Mouse (Mus musculus): ENCODE measurements around the gene Mvk. TPM values are rescaled to one million over a fixed set of nuclear protein-coding genes. Genes with fewer than 3 reads are reported as not detected.

The Mvk gene
- total and polyA plus RNA-seq, 3 experiments, result 9.8 to 10.9 (median 10.6) TPM

GRCm38 (mm10) chr5:114412361-114412998 lies 31.6 kb upstream of the Mvk start:
- TF ChIP-seq EP300 (IDR thresholded peaks at IDR 0.05; ENCODE audit: insufficient read depth, low read depth, low read length), result no peak
- TF ChIP-seq POLR2A (IDR thresholded peaks at IDR 0.05; ENCODE audit: insufficient read depth, low read depth, low read length), result no peak
- TF ChIP-seq CTCF (IDR thresholded peaks at IDR 0.05), result no peak
- intact Hi-C loops (cut with DNase I), result no loop called here
- no peak for DNase-seq
- H3K27ac ChIP-seq, result no peak overlapping the region
- H3K4me1 ChIP-seq (ENCODE audit: control insufficient read depth, insufficient read depth, low read length), result peaks cover 3% of the 10 kb centered on the region
- H3K4me3 ChIP-seq, result no peak overlapping the region
- H3K79me2 ChIP-seq (replicated peaks; ENCODE audit: control insufficient read depth, insufficient read depth, low read length), result no peaks in the 10 kb centered on the region
- 87% methylated on average over 23 of the region's 23 CpGs for WGBS
- no peaks in the 10 kb centered on the region for H3K36me3 ChIP-seq (ENCODE audit: control insufficient read depth, insufficient read depth, low read length)
- no peak overlapping the region for H3K9ac ChIP-seq (ENCODE audit: low read depth, low read length)
- H3K27me3 ChIP-seq (ENCODE audit: control insufficient read depth, insufficient read depth, low read length), result no peaks in the 10 kb centered on the region

GRCm38 (mm10) chr5:114413067-114413735 lies 30.9 kb upstream of the Mvk start:
- peaks cover 3% of the 10 kb centered on the region for H3K4me1 ChIP-seq (ENCODE audit: control insufficient read depth, insufficient read depth, low read length)
- H3K27ac ChIP-seq, result no peak overlapping the region
- WGBS, result 62% methylated on average over 16 of the region's 16 CpGs
- H3K9ac ChIP-seq (ENCODE audit: low read depth, low read length), result no peak overlapping the region
- intact Hi-C loops (cut with DNase I), result no loop called here
- H3K27me3 ChIP-seq (ENCODE audit: control insufficient read depth, insufficient read depth, low read length), result no peaks in the 10 kb centered on the region
- no peaks in the 10 kb centered on the region for H3K36me3 ChIP-seq (ENCODE audit: control insufficient read depth, insufficient read depth, low read length)
- TF ChIP-seq EP300 (IDR thresholded peaks at IDR 0.05; ENCODE audit: insufficient read depth, low read depth, low read length) (0 out of 2 replicates have a peak, but pooled peaks have one; percentile 9), CTCF (IDR thresholded peaks at IDR 0.05) (no peak)
- H3K4me3 ChIP-seq, result no peak overlapping the region
- peak in 1 of 2 experiments; percentile 52 for DNase-seq
- H3K79me2 ChIP-seq (replicated peaks; ENCODE audit: control insufficient read depth, insufficient read depth, low read length), result no peaks in the 10 kb centered on the region

DNA sequence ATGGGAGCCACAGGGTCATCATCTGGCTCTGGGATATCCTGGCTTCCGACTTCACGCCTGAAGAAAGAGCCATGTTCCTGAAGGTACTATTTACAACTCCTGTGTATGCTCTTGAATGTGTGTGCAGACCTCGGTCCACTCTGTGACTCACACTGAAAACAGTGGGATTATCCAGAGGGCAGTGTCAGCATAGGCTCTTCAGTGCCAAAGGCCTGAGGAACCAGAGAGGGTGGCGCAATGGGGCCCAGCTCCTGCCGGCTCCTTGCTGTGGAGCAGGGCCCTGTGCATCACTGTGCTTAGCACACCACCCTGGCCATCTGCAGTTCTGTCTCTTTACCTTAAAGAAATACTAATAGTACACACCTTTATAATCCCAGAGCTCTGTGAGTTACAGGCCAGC lies 28.5 kb upstream of the Mvk start:
- Histone ChIP-seq H3K4me3 (no peak overlapping the region), H3K27ac (no peak overlapping the region), H3K27me3 (ENCODE audit: control insufficient read depth, insufficient read depth, low read length) (no peaks in the 10 kb centered on the region), H3K4me1 (ENCODE audit: control insufficient read depth, insufficient read depth, low read length) (peaks cover 3% of the 10 kb centered on the region), H3K79me2 (replicated peaks; ENCODE audit: control insufficient read depth, insufficient read depth, low read length) (no peaks in the 10 kb centered on the region), H3K9ac (ENCODE audit: low read depth, low read length) (no peak overlapping the region), H3K36me3 (ENCODE audit: control insufficient read depth, insufficient read depth, low read length) (no peaks in the 10 kb centered on the region)
- no peak for DNase-seq
- TF ChIP-seq POLR2A (IDR thresholded peaks at IDR 0.05; ENCODE audit: insufficient read depth, low read depth, low read length) (no peak), CTCF (IDR thresholded peaks at IDR 0.05) (no peak), EP300 (IDR thresholded peaks at IDR 0.05; ENCODE audit: insufficient read depth, low read depth, low read length) (no peak)
- intact Hi-C loops (cut with DNase I), result no loop called here
- WGBS, result 86% methylated on average over 5 of the region's 5 CpGs

- intact Hi-C loops (cut with DNase I), result no loop called here
- Histone ChIP-seq H3K27me3 (ENCODE audit: control insufficient read depth, insufficient read depth, low read length) (no peaks in the 10 kb centered on the region), H3K4me3 (no peak overlapping the region), H3K4me1 (ENCODE audit: control insufficient read depth, insufficient read depth, low read length) (peaks cover 3% of the 10 kb centered on the region), H3K9ac (ENCODE audit: low read depth, low read length) (no peak overlapping the region), H3K36me3 (ENCODE audit: control insufficient read depth, insufficient read depth, low read length) (no peaks in the 10 kb centered on the region), H3K27ac (no peak overlapping the region), H3K79me2 (replicated peaks; ENCODE audit: control insufficient read depth, insufficient read depth, low read length) (no peaks in the 10 kb centered on the region)
- TF ChIP-seq CTCF (IDR thresholded peaks at IDR 0.05) (no peak), POLR2A (IDR thresholded peaks at IDR 0.05; ENCODE audit: insufficient read depth, low read depth, low read length) (no peak), EP300 (IDR thresholded peaks at IDR 0.05; ENCODE audit: insufficient read depth, low read depth, low read length) (no peak)
- no peak for DNase-seq
- WGBS, result 59% methylated on average over 8 of the region's 8 CpGs
Measured at GRCm38 (mm10) chr5:114416855-114417254, 27.2 kb upstream of the Mvk start.

- no peak overlapping the region for H3K9ac ChIP-seq (ENCODE audit: low read depth, low read length)
- no peak overlapping the region for H3K27ac ChIP-seq
- H3K4me3 ChIP-seq, result no peak overlapping the region
- intact Hi-C loops (cut with DNase I), result no loop called here
- no peaks in the 10 kb centered on the region for H3K36me3 ChIP-seq (ENCODE audit: control insufficient read depth, insufficient read depth, low read length)
- H3K4me1 ChIP-seq (ENCODE audit: control insufficient read depth, insufficient read depth, low read length), result peaks cover 1% of the 10 kb centered on the region
- H3K27me3 ChIP-seq (ENCODE audit: control insufficient read depth, insufficient read depth, low read length), result no peaks in the 10 kb centered on the region
- no peaks in the 10 kb centered on the region for H3K79me2 ChIP-seq (replicated peaks; ENCODE audit: control insufficient read depth, insufficient read depth, low read length)
- TF ChIP-seq CTCF (IDR thresholded peaks at IDR 0.05), result peak; percentile 57
- no peak for TF ChIP-seq POLR2A (IDR thresholded peaks at IDR 0.05; ENCODE audit: insufficient read depth, low read depth, low read length)
- DNase-seq, result no peak
- WGBS, result 90% methylated on average over 8 of the region's 8 CpGs
Measured at GRCm38 (mm10) chr5:114418541-114418940, 25.5 kb upstream of the Mvk start.

DNA sequence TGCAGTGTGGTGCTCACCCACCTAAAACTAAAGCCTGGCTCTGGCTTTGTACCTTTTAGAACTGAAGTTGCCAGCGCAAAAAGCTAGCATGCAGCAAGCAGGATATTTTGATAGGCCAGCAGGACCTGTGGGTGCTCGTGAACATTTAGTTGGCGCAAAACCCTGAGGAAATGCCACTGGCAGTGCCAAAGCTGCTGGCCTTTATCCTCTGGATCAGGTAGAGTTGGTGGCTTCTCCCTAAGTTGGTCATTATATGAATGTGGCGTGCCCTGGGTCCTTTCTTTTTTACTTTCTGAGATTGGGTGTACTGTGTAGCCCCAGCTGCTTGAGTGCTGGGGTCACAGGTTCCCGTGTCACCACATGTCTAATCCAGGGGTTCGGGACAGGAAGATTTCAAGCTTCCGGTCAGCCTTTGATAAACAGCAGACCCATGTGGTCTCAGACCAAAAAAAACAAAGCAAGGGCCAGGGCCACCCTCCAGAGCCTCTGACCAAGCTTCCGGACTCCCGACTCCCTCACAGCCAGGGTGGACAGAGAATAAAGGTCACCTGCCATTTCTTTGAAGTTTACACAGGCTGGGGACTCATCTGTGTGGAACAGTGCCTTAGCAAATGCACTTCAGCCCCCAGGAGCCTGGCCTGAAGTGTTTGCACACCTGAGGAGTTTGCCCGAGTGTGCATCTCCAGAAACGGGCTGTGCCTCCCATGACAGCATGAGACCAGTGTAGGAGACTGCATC lies 22.3 kb upstream of the Mvk start:
- H3K27ac ChIP-seq, result no peak overlapping the region
- H3K27me3 ChIP-seq (ENCODE audit: control insufficient read depth, insufficient read depth, low read length), result no peaks in the 10 kb centered on the region
- 49% methylated on average over 11 of the region's 11 CpGs for WGBS
- H3K4me1 ChIP-seq (ENCODE audit: control insufficient read depth, insufficient read depth, low read length), result no peaks in the 10 kb centered on the region
- intact Hi-C loops (cut with DNase I), result no loop called here
- H3K9ac ChIP-seq (ENCODE audit: low read depth, low read length), result no peak overlapping the region
- no peaks in the 10 kb centered on the region for H3K79me2 ChIP-seq (replicated peaks; ENCODE audit: control insufficient read depth, insufficient read depth, low read length)
- H3K36me3 ChIP-seq (ENCODE audit: control insufficient read depth, insufficient read depth, low read length), result no peaks in the 10 kb centered on the region
- no peak overlapping the region for H3K4me3 ChIP-seq
- TF ChIP-seq EP300 (IDR thresholded peaks at IDR 0.05; ENCODE audit: insufficient read depth, low read depth, low read length), result no peak
- TF ChIP-seq CTCF (IDR thresholded peaks at IDR 0.05), result no peak
- TF ChIP-seq POLR2A (IDR thresholded peaks at IDR 0.05; ENCODE audit: insufficient read depth, low read depth, low read length), result no peak
- DNase-seq, result no peak

Data from heart, adult 2 months (tissue).